Mouse (Mus musculus) intestine, embryonic 14.5 days (tissue): ENCODE measurements around the gene Rdh9. TPM values are rescaled to one million over a fixed set of nuclear protein-coding genes. Genes with fewer than 3 reads are reported as not detected.
"Not testable (repeated sequence)": the region's sequence is repeated elsewhere in the genome, so short reads cannot be mapped to it uniquely, and the experiment has no call there.

Source experiments
- ATAC-seq: fragments of 200-750 bp; cut with Nextera tagmentation; replicated peaks from 2 replicates; pipeline ENCODE4 v1.8.0; 2017; ENCODE audit warnings: low read depth, moderate number of reproducible peaks, moderate TSS enrichment, moderate library complexity; ENCODE audit not compliant: low FRiP score, low TSS enrichment
- DNase-seq: peaks from one replicate; pipeline ENCODE4 v3.0.0-alpha.2; 2018; ENCODE audit warnings: low spot score
- H3K27ac ChIP-seq: fragments of 300-500 bp; sonication (generic); 2 replicates; pipeline ENCODE4 v1.5.1; 2014; ENCODE audit warnings: low read depth, mild to moderate bottlenecking, control low read depth
- H3K27me3 ChIP-seq: fragments of 300-500 bp; sonication (generic); replicated peaks from 2 replicates; pipeline ENCODE4 v1.6.1; 2014; ENCODE audit warnings: low read length, control low read depth; ENCODE audit not compliant: control insufficient read depth, insufficient read depth
- H3K36me3 ChIP-seq: fragments of 300-500 bp; sonication (generic); 2 replicates; pipeline ENCODE4 v1.6.1; 2014; ENCODE audit warnings: low read length, control low read depth; ENCODE audit not compliant: control insufficient read depth, insufficient read depth
- H3K4me1 ChIP-seq: fragments of 300-500 bp; sonication (generic); replicated peaks from 2 replicates; pipeline ENCODE4 v1.6.1; 2014; ENCODE audit warnings: low read length, control low read depth, mixed read lengths; ENCODE audit not compliant: control insufficient read depth, insufficient read depth
- H3K4me2 ChIP-seq: fragments of 300-500 bp; sonication (generic); 2 replicates; pipeline ENCODE4 v1.6.1; 2014; ENCODE audit warnings: low read length
- H3K4me3 ChIP-seq: fragments of 300-500 bp; sonication (generic); 2 replicates; pipeline ENCODE4 v1.5.1; 2014; ENCODE audit warnings: low read depth, low read length, control low read depth, mixed read lengths
- H3K9ac ChIP-seq: fragments of 300-500 bp; sonication (generic); 2 replicates; pipeline ENCODE4 v1.6.1; 2014; ENCODE audit warnings: mild to moderate bottlenecking, low read length
- H3K9me3 ChIP-seq: fragments of 300-500 bp; sonication (generic); 2 replicates; pipeline ENCODE4 v1.6.1; 2016; ENCODE audit warnings: low read length, control low read depth; ENCODE audit not compliant: control insufficient read depth
- WGBS: fragments of 180-500 bp; shearing (Covaris S2); extraction: QIAGEN DNeasy Blood & Tissue Kit; methylation state at CpG from one replicate; pipeline ENCODE4 v1.1.7; 2014; 5-methylcytosine and 5-hydroxymethylcytosine counted together
- polyA plus RNA-seq: library from polyadenylated mRNA; unstranded; fragments of >200 nt; fragmentation: Nextera tagmentation; extraction: Ambion mirVana; gene quantifications from 2 replicates; pipeline ENCODE4 v1.2.1, GENCODE M21; 2014

The Rdh9 gene
- polyA plus RNA-seq, 1 experiment from 2014 or later = 0.07 TPM

DNA sequence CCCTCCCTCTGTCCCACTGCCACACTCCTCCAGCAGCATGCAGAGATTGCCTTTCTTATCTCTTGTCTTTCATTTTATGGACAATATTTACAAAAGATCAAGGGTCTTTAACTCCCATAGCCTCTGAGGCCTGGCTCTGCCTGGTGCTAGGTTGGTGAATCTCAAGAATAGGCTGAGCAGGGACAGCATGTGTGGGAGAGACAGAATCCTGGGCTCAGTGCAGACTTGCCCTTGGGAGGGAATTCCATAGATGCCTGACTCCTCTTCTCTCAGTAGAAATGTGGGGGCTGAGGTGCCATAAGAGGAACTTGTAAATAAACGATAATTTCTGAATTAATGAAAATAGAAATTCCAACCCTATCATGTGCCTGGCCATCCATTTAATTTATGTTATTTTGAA lies 9.6 kb upstream of the Rdh9 start:
- Histone ChIP-seq H3K36me3 (no peaks in the 10 kb centered on the region), H3K4me1 (no peaks in the 10 kb centered on the region), H3K9ac (no peak overlapping the region), H3K4me3 (no peak overlapping the region), H3K4me2 (no peak overlapping the region), H3K9me3 (no peaks in the 10 kb centered on the region), H3K27ac (no peak overlapping the region), H3K27me3 (no peaks in the 10 kb centered on the region)
- DNase-seq (no peak), ATAC-seq (no peak)
- WGBS = 87% methylated on average over 1 of the region's 1 CpGs

DNA sequence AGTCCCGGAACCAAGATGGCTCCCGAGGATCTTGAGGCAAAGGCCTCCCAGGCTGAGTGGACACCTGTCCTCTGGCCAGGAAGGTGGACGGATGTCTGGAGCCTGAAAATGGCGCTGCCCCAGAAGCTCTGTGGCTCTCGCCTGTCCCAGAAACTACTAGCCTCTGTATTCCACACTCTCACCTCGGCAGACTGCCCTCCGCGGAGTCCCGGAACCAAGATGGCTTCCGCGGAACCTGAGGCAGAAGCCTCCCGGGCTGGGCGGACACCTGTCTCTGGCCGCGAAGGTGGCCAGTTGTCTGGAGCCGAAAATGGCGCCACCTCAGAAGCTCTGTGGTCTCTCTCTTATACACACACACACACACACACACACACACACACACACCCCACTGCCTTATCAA lies 6.1 kb downstream of the Rdh9 start:
- H3K9ac ChIP-seq, H3K27ac ChIP-seq, H3K9me3 ChIP-seq, H3K4me3 ChIP-seq, ATAC-seq, DNase-seq, H3K36me3 ChIP-seq, H3K27me3 ChIP-seq, H3K4me2 ChIP-seq, H3K4me1 ChIP-seq: not testable (repeated sequence)
- 95% methylated on average over 17 of the region's 17 CpGs for WGBS

DNA sequence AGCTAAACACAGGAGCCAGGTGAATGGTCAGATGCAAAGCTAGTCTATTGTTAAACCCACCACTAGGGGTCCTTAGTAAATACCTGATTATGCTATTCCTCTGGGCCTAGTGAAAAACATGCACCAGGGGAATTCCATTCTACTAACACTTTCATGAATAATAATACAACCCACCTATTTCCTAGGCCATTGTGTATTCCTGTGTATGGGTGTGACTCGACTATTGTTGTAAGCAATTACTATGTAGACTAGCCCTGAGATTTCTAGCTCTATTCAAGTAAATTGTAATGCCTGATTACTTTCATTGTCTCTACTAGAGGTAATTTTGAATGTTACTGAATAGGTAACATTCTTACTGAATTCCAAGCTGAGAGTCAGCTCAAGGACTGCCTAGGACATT lies 9.2 kb downstream of the Rdh9 start:
- WGBS = 90% methylated on average over 1 of the region's 1 CpGs
- not testable (repeated sequence) for ATAC-seq, DNase-seq, H3K36me3 ChIP-seq, H3K27me3 ChIP-seq, H3K9ac ChIP-seq, H3K4me2 ChIP-seq, H3K9me3 ChIP-seq, H3K27ac ChIP-seq, H3K4me1 ChIP-seq, H3K4me3 ChIP-seq

DNA sequence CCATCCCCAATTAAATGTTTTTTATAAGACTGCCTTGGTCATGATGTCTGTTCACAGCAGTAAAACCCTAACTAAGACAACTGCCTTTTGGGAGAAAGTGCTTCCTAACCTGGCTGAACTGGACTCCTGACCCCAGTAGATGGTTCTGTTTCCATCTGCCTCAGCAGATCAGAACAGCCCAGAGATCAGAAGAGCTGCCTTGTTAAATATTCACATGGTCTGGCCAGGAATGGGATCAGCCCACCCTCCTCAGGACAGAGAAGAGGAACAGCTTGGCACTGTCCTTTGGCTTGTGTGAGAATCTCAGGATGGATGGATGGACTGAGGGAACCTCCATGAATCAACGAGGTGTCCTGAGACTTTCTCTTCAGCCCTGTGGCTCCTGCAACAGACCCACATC lies 23.1 kb downstream of the Rdh9 start:
- WGBS = 62% methylated on average over 1 of the region's 1 CpGs

DNA sequence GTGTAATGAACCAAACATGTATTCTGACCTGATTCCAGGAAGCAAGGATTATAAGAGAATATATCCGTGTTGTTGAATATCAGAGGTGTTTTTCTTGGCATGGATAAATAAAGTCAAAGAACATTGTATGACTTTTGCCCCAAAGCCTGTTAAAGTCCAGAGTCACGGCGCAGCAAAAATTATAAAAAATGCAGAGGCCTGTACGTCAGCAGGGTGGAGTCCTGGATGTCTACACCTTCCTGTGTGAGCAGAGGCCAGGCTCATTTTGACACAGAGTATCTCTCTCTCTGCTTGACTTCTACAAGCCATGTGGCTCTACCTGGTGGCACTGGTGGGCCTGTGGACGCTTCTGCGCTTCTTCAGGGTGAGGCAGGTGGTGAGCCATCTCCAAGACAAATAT lies 24.7 kb downstream of the Rdh9 start, which contains the start of gene Rdh16:
TSS of gene Rdh16 (plus strand) at position 262 of the 400 bp plus-strand sequence.
- H3K4me2 ChIP-seq = no peak within 1 kb of the TSS
- H3K9me3 ChIP-seq = no peaks in the 10 kb centered on the region
- no peak for DNase-seq
- H3K4me3 ChIP-seq = no peak within 1 kb of the TSS
- no peak for ATAC-seq
- H3K27ac ChIP-seq = no peak within 1 kb of the TSS
- H3K27me3 ChIP-seq = no peaks in the 10 kb centered on the region
- H3K36me3 ChIP-seq = no peaks in the 10 kb centered on the region
- no peaks in the 10 kb centered on the region for H3K4me1 ChIP-seq
- WGBS = 85% methylated on average over 6 of the region's 6 CpGs
- no peak within 1 kb of the TSS for H3K9ac ChIP-seq

More for the DNA sequence above, 23.1 kb downstream of the Rdh9 start:
- Histone ChIP-seq H3K4me2 (no peak overlapping the region), H3K4me3 (no peak overlapping the region), H3K27me3 (no peaks in the 10 kb centered on the region), H3K9ac (no peak overlapping the region), H3K27ac (no peak overlapping the region), H3K4me1 (no peaks in the 10 kb centered on the region), H3K36me3 (no peaks in the 10 kb centered on the region), H3K9me3 (no peaks in the 10 kb centered on the region)
- DNase-seq = no peak
- no peak for ATAC-seq

DNA sequence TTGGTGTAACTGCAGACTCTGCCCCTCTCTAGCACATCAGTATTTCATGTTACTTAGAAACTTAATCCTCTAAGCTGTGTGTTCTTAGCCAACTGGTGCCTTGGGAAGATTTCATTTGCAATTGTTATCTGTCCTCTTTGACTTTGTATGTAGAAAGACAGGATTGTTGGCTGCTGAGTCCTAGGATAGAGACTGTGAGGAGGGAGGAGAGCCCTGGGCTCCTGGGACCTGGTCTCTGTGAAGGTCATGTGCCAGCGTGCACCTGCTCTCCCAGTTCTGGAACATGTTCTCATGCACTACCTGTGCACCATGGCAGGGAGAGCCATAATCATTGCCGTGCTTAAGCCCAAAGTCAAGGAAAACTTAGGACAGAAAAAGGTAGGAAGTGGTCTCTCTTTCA lies 25.4 kb downstream of the Rdh9 start:
- no peaks in the 10 kb centered on the region for H3K27me3 ChIP-seq
- 88% methylated on average over 2 of the region's 2 CpGs for WGBS

DNA sequence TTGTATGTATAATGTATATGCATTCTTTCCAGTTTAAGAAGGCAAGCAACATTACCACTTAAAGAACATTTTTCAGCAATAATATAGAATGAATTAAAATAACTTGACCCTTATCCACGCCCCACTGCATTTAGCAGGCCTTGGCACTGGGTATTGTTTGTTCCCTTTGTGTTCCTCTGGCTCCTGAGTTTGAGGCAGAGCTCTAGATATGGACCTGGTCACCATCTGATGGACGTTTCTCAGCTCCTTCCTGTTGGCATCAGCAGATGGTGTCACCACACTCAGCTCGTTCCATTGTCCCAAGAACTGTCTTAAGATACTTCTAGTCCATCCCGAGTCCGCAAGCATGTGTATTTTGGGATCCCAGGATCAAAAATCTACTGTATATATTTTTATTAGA lies 26.1 kb downstream of the Rdh9 start:
- WGBS = 82% methylated on average over 5 of the region's 5 CpGs
- Histone ChIP-seq H3K4me3 (no peak overlapping the region), H3K4me1 (no peaks in the 10 kb centered on the region), H3K27ac (no peak overlapping the region), H3K9me3 (no peaks in the 10 kb centered on the region), H3K4me2 (no peak overlapping the region), H3K27me3 (no peaks in the 10 kb centered on the region), H3K9ac (no peak overlapping the region), H3K36me3 (no peaks in the 10 kb centered on the region)
- ATAC-seq (no peak), DNase-seq (no peak)

More for the DNA sequence above, 25.4 kb downstream of the Rdh9 start:
- ATAC-seq = no peak
- Histone ChIP-seq H3K36me3 (no peaks in the 10 kb centered on the region), H3K4me1 (no peaks in the 10 kb centered on the region), H3K27ac (no peak overlapping the region), H3K9ac (no peak overlapping the region), H3K4me2 (no peak overlapping the region), H3K9me3 (no peaks in the 10 kb centered on the region), H3K4me3 (no peak overlapping the region)
- no peak for DNase-seq

DNA sequence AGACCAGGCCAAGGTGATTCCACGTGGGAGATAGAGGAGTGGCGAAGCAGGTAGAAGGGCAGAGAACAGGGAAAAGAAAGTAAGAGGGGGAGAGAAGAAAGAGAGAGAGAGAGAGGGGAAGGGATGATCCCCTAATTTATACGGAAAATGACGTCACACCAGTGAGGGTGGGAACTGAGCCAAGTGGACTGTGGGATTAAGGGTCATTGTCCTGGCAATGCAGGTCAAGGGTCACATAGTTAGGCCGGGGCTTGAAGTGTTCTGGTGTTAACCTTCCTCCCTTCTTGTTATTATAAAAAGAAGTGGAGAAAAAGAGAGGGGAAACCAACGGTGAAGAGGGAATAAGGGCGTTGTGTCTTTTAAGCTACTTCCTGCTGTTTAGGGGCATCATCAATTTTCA lies 28.2 kb downstream of the Rdh9 start:
- Histone ChIP-seq H3K27ac (no peak overlapping the region), H3K9me3 (no peaks in the 10 kb centered on the region), H3K9ac (no peak overlapping the region), H3K4me3 (no peak overlapping the region), H3K4me2 (no peak overlapping the region), H3K27me3 (no peaks in the 10 kb centered on the region), H3K36me3 (no peaks in the 10 kb centered on the region), H3K4me1 (no peaks in the 10 kb centered on the region)
- 65% methylated on average over 7 of the region's 7 CpGs for WGBS
- DNase-seq (no peak), ATAC-seq (no peak)

DNA sequence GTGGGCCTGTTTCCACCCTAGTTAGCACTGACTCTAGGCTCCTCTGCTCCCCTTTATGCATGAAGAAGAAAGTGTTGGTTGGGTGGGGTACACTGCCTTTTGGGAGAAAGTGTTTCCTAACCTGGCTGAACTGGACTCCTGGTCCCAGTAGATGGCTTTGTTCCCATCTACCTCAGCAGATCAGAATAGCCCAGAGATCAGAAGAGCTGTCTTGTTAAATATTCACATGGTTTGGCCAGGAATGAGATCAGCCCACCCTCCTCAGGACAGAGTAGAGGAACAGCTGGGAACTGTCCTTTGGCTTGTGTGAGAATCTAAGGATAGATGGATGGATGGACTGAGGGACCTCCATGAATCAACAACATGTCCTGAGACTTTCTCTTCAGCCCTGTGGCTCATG lies 39.7 kb downstream of the Rdh9 start:
- H3K36me3 ChIP-seq = no peaks in the 10 kb centered on the region
- ATAC-seq (no peak), DNase-seq (no peak)
- no peak overlapping the region for H3K4me3 ChIP-seq
- no peak overlapping the region for H3K4me2 ChIP-seq
- no peak overlapping the region for H3K9ac ChIP-seq
- H3K27ac ChIP-seq = no peak overlapping the region
- no peaks in the 10 kb centered on the region for H3K4me1 ChIP-seq
- no peaks in the 10 kb centered on the region for H3K27me3 ChIP-seq
- H3K9me3 ChIP-seq = no peaks in the 10 kb centered on the region
